ENCODE assay signal across 8 mouse cellular contexts in genomic region chr12:109539950-109540349, GRCm38 (mm10).
DNase-seq lines count a peak whose midpoint lies in the region; ATAC-seq lines count a peak whose summit lies in the region.

No protein-coding gene starts in this region.

- DNase-seq in kidney, adult 11 months = no peak
- DNase-seq in cerebellum, postnatal 25 days = peak; percentile 45 to 62
- no peak for DNase-seq in hindbrain, embryonic 11.5 days (ENCODE audit: low spot score)
- no peak for DNase-seq in spleen, postnatal 4 days (ENCODE audit: low spot score in 2 of 2)
- DNase-seq in kidney, adult 18-20 months = no peak
- DNase-seq in urinary bladder, postnatal 10 days (ENCODE audit: low spot score) = no peak

- peaks cover 7% of the 10 kb centered on the region; the same call in 1 of the 2 replicates for H3K4me1 ChIP-seq in kidney, embryonic 15.5 days
- no peaks in the 10 kb centered on the region for H3K4me1 ChIP-seq in hindbrain, embryonic 11.5 days (replicated peaks; ENCODE audit: control insufficient read depth, insufficient read depth, low read length)
- no peaks in the 10 kb centered on the region for H3K4me1 ChIP-seq in midbrain, embryonic 12.5 days

- peaks cover 47% of the 10 kb centered on the region for H3K9me3 ChIP-seq in kidney, embryonic 15.5 days (replicated peaks)
- no peaks in the 10 kb centered on the region for H3K9me3 ChIP-seq in hindbrain, embryonic 11.5 days (ENCODE audit: control insufficient read depth, low read length)
- H3K9me3 ChIP-seq in midbrain, embryonic 12.5 days = peaks cover 53% of the 10 kb centered on the region

- no peak overlapping the region for H3K27ac ChIP-seq in kidney, embryonic 15.5 days
- H3K27ac ChIP-seq in hindbrain, embryonic 11.5 days (ENCODE audit: low read depth, low read length) = no peak overlapping the region
- H3K27ac ChIP-seq in midbrain, embryonic 12.5 days (replicated peaks) = no peak overlapping the region

- ATAC-seq in kidney, embryonic 15.5 days (replicated peaks; ENCODE audit: low FRiP score) = no peak
- ATAC-seq in hindbrain, embryonic 11.5 days (ENCODE audit: low FRiP score) = no peak
- no peak for ATAC-seq in midbrain, embryonic 12.5 days (ENCODE audit: low FRiP score, low read depth)

- 64% methylated on average over 13 of the region's 13 CpGs for WGBS in kidney, embryonic 15.5 days
- WGBS in hindbrain, embryonic 11.5 days = 52% methylated on average over 13 of the region's 13 CpGs
- WGBS in midbrain, embryonic 12.5 days = 52% methylated on average over 13 of the region's 13 CpGs

- peak overlapping the region; percentile 46 for H3K4me3 ChIP-seq in kidney, embryonic 15.5 days (replicated peaks)
- H3K4me3 ChIP-seq in hindbrain, embryonic 11.5 days (ENCODE audit: low read depth, low read length) = peak overlapping the region; percentile 40; the same call in 1 of the 2 replicates
- peak overlapping the region; percentile 48 for H3K4me3 ChIP-seq in midbrain, embryonic 12.5 days

- H3K36me3 ChIP-seq in kidney, embryonic 15.5 days = no peaks in the 10 kb centered on the region
- H3K36me3 ChIP-seq in hindbrain, embryonic 11.5 days (ENCODE audit: control insufficient read depth, insufficient read depth, low read length) = no peaks in the 10 kb centered on the region
- H3K36me3 ChIP-seq in midbrain, embryonic 12.5 days = no peaks in the 10 kb centered on the region

- H3K4me2 ChIP-seq in kidney, embryonic 15.5 days = peak overlapping the region; percentile 57
- H3K4me2 ChIP-seq in hindbrain, embryonic 11.5 days (replicated peaks; ENCODE audit: low read depth, low read length) = peak overlapping the region; percentile 34
- peak overlapping the region; percentile 50 for H3K4me2 ChIP-seq in midbrain, embryonic 12.5 days (replicated peaks)

- peaks cover 9% of the 10 kb centered on the region; the same call in 1 of the 2 replicates for H3K27me3 ChIP-seq in kidney, embryonic 15.5 days
- no peaks in the 10 kb centered on the region for H3K27me3 ChIP-seq in hindbrain, embryonic 11.5 days (ENCODE audit: control insufficient read depth, insufficient read depth, low read length)
- peaks cover 10% of the 10 kb centered on the region for H3K27me3 ChIP-seq in midbrain, embryonic 12.5 days

- no peak overlapping the region for H3K9ac ChIP-seq in kidney, embryonic 15.5 days
- H3K9ac ChIP-seq in hindbrain, embryonic 11.5 days (ENCODE audit: low read depth, low read length) = no peak overlapping the region
- no peak overlapping the region for H3K9ac ChIP-seq in midbrain, embryonic 12.5 days (replicated peaks)

Comparison
In these comparisons a context has a peak if more than half of its experiments do, and no peak if none do; other contexts are left out.
1. DNase-seq: peak in cerebellum, postnatal 25 days (2 of 2); none in kidney, adult 11 months (single experiment), hindbrain, embryonic 11.5 days (single experiment), spleen, postnatal 4 days (0 of 2), kidney, adult 18-20 months (single experiment) and urinary bladder, postnatal 10 days (single experiment).
2. Peak in every context shown above with its lines, with median percentiles within 50 percentile points of each other: H3K4me2 ChIP-seq and H3K4me3 ChIP-seq.